Mouse (Mus musculus) limb, embryonic 14.5 days (tissue): ENCODE results near the gene Mplkip. TPM values are rescaled to one million over a fixed set of nuclear protein-coding genes. Genes with fewer than 3 reads are reported as not detected.

Experiments used
- ATAC-seq: fragments of 200-750 bp; cut with Nextera tagmentation; 2 replicates; pipeline ENCODE4 v1.8.0; 2017; ENCODE audit warnings: low read depth, moderate number of reproducible peaks, moderate TSS enrichment; ENCODE audit not compliant: low FRiP score
- DNase-seq: peaks from one replicate; pipeline ENCODE4 v3.0.0-alpha.2; 2015; ENCODE audit warnings: low spot score
- H3K27ac ChIP-seq: fragments of 300-500 bp; sonication (generic); replicated peaks from 2 replicates; pipeline ENCODE4 v1.5.1; 2014; ENCODE audit warnings: low read depth, mild to moderate bottlenecking, low read length, moderate library complexity, mixed read lengths
- H3K27me3 ChIP-seq: fragments of 300-500 bp; sonication (generic); 2 replicates; pipeline ENCODE4 v1.6.1; 2014; ENCODE audit warnings: low read length, mixed read lengths; ENCODE audit not compliant: control insufficient read depth, insufficient read depth
- H3K36me3 ChIP-seq: fragments of 300-500 bp; sonication (generic); 2 replicates; pipeline ENCODE4 v1.6.1; 2014; ENCODE audit warnings: mild to moderate bottlenecking, low read length, moderate library complexity, mixed read lengths; ENCODE audit not compliant: control insufficient read depth, insufficient read depth
- H3K4me1 ChIP-seq: fragments of 300-500 bp; sonication (generic); 2 replicates; pipeline ENCODE4 v1.6.1; 2014; ENCODE audit warnings: antibody characterized with exemption, low read length, mixed read lengths; ENCODE audit not compliant: control insufficient read depth, insufficient read depth
- H3K4me2 ChIP-seq: fragments of 300-500 bp; sonication (generic); replicated peaks from 2 replicates; pipeline ENCODE4 v1.6.1; 2014; ENCODE audit warnings: low read depth, mild to moderate bottlenecking, low read length, moderate library complexity; ENCODE audit not compliant: severe bottlenecking
- H3K4me3 ChIP-seq: fragments of 300-500 bp; sonication (generic); replicated peaks from 2 replicates; pipeline ENCODE4 v1.5.1; 2014; ENCODE audit warnings: low read length
- H3K9ac ChIP-seq: fragments of 300-500 bp; sonication (generic); 2 replicates; pipeline ENCODE4 v1.6.1; 2014; ENCODE audit warnings: mild to moderate bottlenecking, low read depth, low read length, moderate library complexity; ENCODE audit not compliant: severe bottlenecking
- H3K9me3 ChIP-seq: fragments of 300-500 bp; sonication (generic); 2 replicates; pipeline ENCODE4 v1.6.1; 2016; ENCODE audit warnings: low read length; ENCODE audit not compliant: control insufficient read depth
- POLR2A ChIP-seq: fragments of 200-500 bp; IDR thresholded peaks from 2 replicates; pipeline ENCODE4 v1.8.0; 2012; ENCODE audit warnings: inconsistent platforms, mild to moderate bottlenecking, moderate library complexity, borderline replicate concordance; ENCODE audit not compliant: insufficient read depth, insufficient read length; ENCODE audit errors: extremely low read depth
- WGBS: fragments of 180-500 bp; shearing (Covaris S2); extraction: QIAGEN DNeasy Blood & Tissue Kit; methylation state at CpG from one replicate; pipeline ENCODE4 v1.1.7; 2014; 5-methylcytosine and 5-hydroxymethylcytosine counted together
- microRNA counts: library from miRNA; unstranded; fragments of <30 nt; microRNA quantifications from one replicate; lab custom pipeline; 2016
- microRNA-seq: library from miRNA; unstranded; fragments of <30 nt; microRNA quantifications from one replicate; pipeline ENCODE4, GENCODE M21; 2016
- polyA plus RNA-seq, 2 experiments: library from polyadenylated mRNA; depleted of rRNA in 1 of 2; stranded (reverse) in 1 of 2; unstranded in 1 of 2; fragments of >200 nt; fragmentation: Nextera tagmentation in 1 of 2; extraction: Ambion mirVana in 1 of 2; gene quantifications; 2 replicates each; pipeline versions ENCODE4 v1.2.1 to v1.2.3; 2012 to 2014

Gene Mplkip
- polyA plus RNA-seq, 2 experiments = 18.6 to 49.3 TPM

GRCm38 (mm10) chr13:17728798-17729197, 33.8 kb downstream of the Mplkip start:
- no peaks in the 10 kb centered on the region for H3K4me1 ChIP-seq
- 94% methylated on average over 3 of the region's 3 CpGs for WGBS
- H3K4me2 ChIP-seq = no peak overlapping the region
- no peak overlapping the region for H3K9ac ChIP-seq
- peaks cover 21% of the 10 kb centered on the region for H3K36me3 ChIP-seq
- no peak overlapping the region for H3K4me3 ChIP-seq
- no peaks in the 10 kb centered on the region for H3K27me3 ChIP-seq
- no peak for TF ChIP-seq POLR2A
- ATAC-seq (no peak), DNase-seq (no peak)
- H3K9me3 ChIP-seq = no peaks in the 10 kb centered on the region
- H3K27ac ChIP-seq = no peak overlapping the region

MicroRNA genes within 50 kb of the gene (microRNA counts, 519-probe panel; counts per million panel counts)
- not detected for microRNA mmu-miR-466i (lab: Ali Mortazavi, UCI)

Small RNA genes lying within 50 kb of the gene (microRNA-seq; reads per million reads assigned to microRNA genes)
- not detected for gene Mir466i

Other genes starting within 250 kb of the Mplkip start
- gene Sugct, start 361 bp downstream of the Mplkip start, polyA plus RNA-seq (2012; rRNA removed) = 2.4 and 3.0 TPM in 2 replicates
- 3.6 and 4.2 TPM in 2 replicates for gene Sugct, start 361 bp downstream of the Mplkip start, polyA plus RNA-seq (2014; fragmentation: Nextera tagmentation; extraction: Ambion mirVana)
- 35.3 and 40.1 TPM in 2 replicates for gene Cdk13, start 109.9 kb downstream of the Mplkip start, polyA plus RNA-seq (2012; rRNA removed)
- 22.1 and 22.6 TPM in 2 replicates for gene Cdk13, start 109.9 kb downstream of the Mplkip start, polyA plus RNA-seq (2014; fragmentation: Nextera tagmentation; extraction: Ambion mirVana)
- 30.1 and 48.5 TPM in 2 replicates for gene Rala, start 249.0 kb downstream of the Mplkip start, polyA plus RNA-seq (2012; rRNA removed)
- 97.8 and 101 TPM in 2 replicates for gene Rala, start 249.0 kb downstream of the Mplkip start, polyA plus RNA-seq (2014; fragmentation: Nextera tagmentation; extraction: Ambion mirVana)